Mouse (Mus musculus): ENCODE results near the gene Itga11. TPM values are rescaled to one million over a fixed set of nuclear protein-coding genes. Genes with fewer than 3 reads are reported as not detected.

The Itga11 gene
- polyA plus RNA-seq, 1 experiment = 1.1 TPM

- H3K4me1 ChIP-seq (ENCODE audit: control insufficient read depth, insufficient read depth, low read length) = no peaks in the 10 kb centered on the region
- H3K27ac ChIP-seq (ENCODE audit: control insufficient read depth, insufficient read depth, low read depth, low read length, poor library complexity) = no peak overlapping the region
- 67% methylated on average over 6 of the region's 6 CpGs for WGBS
- no peak overlapping the region for H3K4me3 ChIP-seq (replicated peaks; ENCODE audit: control insufficient read depth, low read depth, low read length)
- no peak for TF ChIP-seq POLR2A (IDR thresholded peaks at IDR 0.05; ENCODE audit: borderline replicate concordance, control insufficient read depth, low read depth, low read length)
- TF ChIP-seq CTCF (IDR thresholded peaks at IDR 0.05; ENCODE audit: control insufficient read depth, insufficient read depth, low read length) = no peak
Observed at GRCm38 (mm10) chr9:62722716-62723115, 45.1 kb downstream of the Itga11 start.

- Histone ChIP-seq H3K27ac (ENCODE audit: control insufficient read depth, insufficient read depth, low read depth, low read length, poor library complexity) (no peak overlapping the region), H3K4me1 (ENCODE audit: control insufficient read depth, insufficient read depth, low read length) (no peaks in the 10 kb centered on the region), H3K4me3 (replicated peaks; ENCODE audit: control insufficient read depth, low read depth, low read length) (no peak overlapping the region)
- no peak for TF ChIP-seq POLR2A (IDR thresholded peaks at IDR 0.05; ENCODE audit: borderline replicate concordance, control insufficient read depth, low read depth, low read length)
- no peak for TF ChIP-seq CTCF (IDR thresholded peaks at IDR 0.05; ENCODE audit: control insufficient read depth, insufficient read depth, low read length)
- 86% methylated on average over 9 of the region's 9 CpGs for WGBS
Observed at GRCm38 (mm10) chr9:62724175-62724574, 46.5 kb downstream of the Itga11 start.

GRCm38 (mm10) chr9:62725247-62725646, 47.6 kb downstream of the Itga11 start:
- Histone ChIP-seq H3K27ac (ENCODE audit: control insufficient read depth, insufficient read depth, low read depth, low read length, poor library complexity) (no peak overlapping the region), H3K4me1 (ENCODE audit: control insufficient read depth, insufficient read depth, low read length) (no peaks in the 10 kb centered on the region), H3K4me3 (replicated peaks; ENCODE audit: control insufficient read depth, low read depth, low read length) (no peak overlapping the region)
- 50% methylated on average over 5 of the region's 5 CpGs for WGBS
- TF ChIP-seq CTCF (IDR thresholded peaks at IDR 0.05; ENCODE audit: control insufficient read depth, insufficient read depth, low read length) = no peak

- Histone ChIP-seq H3K4me1 (ENCODE audit: control insufficient read depth, insufficient read depth, low read length) (no peaks in the 10 kb centered on the region), H3K27ac (ENCODE audit: control insufficient read depth, insufficient read depth, low read depth, low read length, poor library complexity) (no peak overlapping the region), H3K4me3 (replicated peaks; ENCODE audit: control insufficient read depth, low read depth, low read length) (no peak overlapping the region)
- TF ChIP-seq POLR2A (IDR thresholded peaks at IDR 0.05; ENCODE audit: borderline replicate concordance, control insufficient read depth, low read depth, low read length) (no peak), CTCF (IDR thresholded peaks at IDR 0.05; ENCODE audit: control insufficient read depth, insufficient read depth, low read length) (peak; percentile 28; the same call in 1 of the 2 replicates)
- 62% methylated on average over 6 of the region's 6 CpGs for WGBS
Observed at GRCm38 (mm10) chr9:62726472-62726871, 48.8 kb downstream of the Itga11 start.

GRCm38 (mm10) chr9:62744558-62745275, 67.1 kb downstream of the Itga11 start:
- 51% methylated on average over 7 of the region's 7 CpGs for WGBS
- H3K4me1 ChIP-seq (ENCODE audit: control insufficient read depth, insufficient read depth, low read length) = no peaks in the 10 kb centered on the region
- no peak overlapping the region for H3K27ac ChIP-seq (ENCODE audit: control insufficient read depth, insufficient read depth, low read depth, low read length, poor library complexity)
- H3K4me3 ChIP-seq (replicated peaks; ENCODE audit: control insufficient read depth, low read depth, low read length) = no peak overlapping the region
- TF ChIP-seq POLR2A (IDR thresholded peaks at IDR 0.05; ENCODE audit: borderline replicate concordance, control insufficient read depth, low read depth, low read length) = no peak
- peak; percentile 51 for TF ChIP-seq CTCF (IDR thresholded peaks at IDR 0.05; ENCODE audit: control insufficient read depth, insufficient read depth, low read length)

- H3K4me1 ChIP-seq (ENCODE audit: control insufficient read depth, insufficient read depth, low read length) = no peaks in the 10 kb centered on the region
- no peak overlapping the region for H3K4me3 ChIP-seq (replicated peaks; ENCODE audit: control insufficient read depth, low read depth, low read length)
- 88% methylated on average over 6 of the region's 6 CpGs for WGBS
- H3K27ac ChIP-seq (ENCODE audit: control insufficient read depth, insufficient read depth, low read depth, low read length, poor library complexity) = no peak overlapping the region
- TF ChIP-seq CTCF (IDR thresholded peaks at IDR 0.05; ENCODE audit: control insufficient read depth, insufficient read depth, low read length) (no peak), POLR2A (IDR thresholded peaks at IDR 0.05; ENCODE audit: borderline replicate concordance, control insufficient read depth, low read depth, low read length) (no peak)
Observed at GRCm38 (mm10) chr9:62746646-62747045, 69.0 kb downstream of the Itga11 start.

GRCm38 (mm10) chr9:62749666-62750065, 72.0 kb downstream of the Itga11 start:
- Histone ChIP-seq H3K27ac (ENCODE audit: control insufficient read depth, insufficient read depth, low read depth, low read length, poor library complexity) (no peak overlapping the region), H3K4me3 (replicated peaks; ENCODE audit: control insufficient read depth, low read depth, low read length) (no peak overlapping the region), H3K4me1 (ENCODE audit: control insufficient read depth, insufficient read depth, low read length) (no peaks in the 10 kb centered on the region)
- 77% methylated on average over 6 of the region's 6 CpGs for WGBS
- TF ChIP-seq POLR2A (IDR thresholded peaks at IDR 0.05; ENCODE audit: borderline replicate concordance, control insufficient read depth, low read depth, low read length) = no peak
- no peak for TF ChIP-seq CTCF (IDR thresholded peaks at IDR 0.05; ENCODE audit: control insufficient read depth, insufficient read depth, low read length)

GRCm38 (mm10) chr9:62750381-62750780, 72.8 kb downstream of the Itga11 start:
- TF ChIP-seq POLR2A (IDR thresholded peaks at IDR 0.05; ENCODE audit: borderline replicate concordance, control insufficient read depth, low read depth, low read length) = no peak
- TF ChIP-seq CTCF (IDR thresholded peaks at IDR 0.05; ENCODE audit: control insufficient read depth, insufficient read depth, low read length) = no peak
- Histone ChIP-seq H3K27ac (ENCODE audit: control insufficient read depth, insufficient read depth, low read depth, low read length, poor library complexity) (no peak overlapping the region), H3K4me1 (ENCODE audit: control insufficient read depth, insufficient read depth, low read length) (no peaks in the 10 kb centered on the region), H3K4me3 (replicated peaks; ENCODE audit: control insufficient read depth, low read depth, low read length) (no peak overlapping the region)
- 85% methylated on average over 11 of the region's 11 CpGs for WGBS

- Histone ChIP-seq H3K27ac (ENCODE audit: control insufficient read depth, insufficient read depth, low read depth, low read length, poor library complexity) (no peak overlapping the region), H3K4me3 (replicated peaks; ENCODE audit: control insufficient read depth, low read depth, low read length) (no peak overlapping the region), H3K4me1 (ENCODE audit: control insufficient read depth, insufficient read depth, low read length) (no peaks in the 10 kb centered on the region)
- TF ChIP-seq POLR2A (IDR thresholded peaks at IDR 0.05; ENCODE audit: borderline replicate concordance, control insufficient read depth, low read depth, low read length) = no peak
- no peak for TF ChIP-seq CTCF (IDR thresholded peaks at IDR 0.05; ENCODE audit: control insufficient read depth, insufficient read depth, low read length)
- WGBS = 87% methylated on average over 4 of the region's 4 CpGs
Observed at GRCm38 (mm10) chr9:62758288-62758687, 80.7 kb downstream of the Itga11 start.

Measured in bone marrow, adult 2 months (tissue).